Mouse (Mus musculus) limb, embryonic 10.5 days (tissue): ENCODE measurements around the gene Hdhd5. TPM values are rescaled to one million over a fixed set of nuclear protein-coding genes. Genes with fewer than 3 reads are reported as not detected.

ENCODE experiments used
- DNase-seq: peaks from one replicate; pipeline ENCODE4 v3.0.0-alpha.2; 2017; ENCODE audit warnings: low spot score
- H3K27ac ChIP-seq: fragments of 300-500 bp; sonication (generic); 2 replicates; pipeline ENCODE4 v1.5.1; 2016; ENCODE audit warnings: mild to moderate bottlenecking
- H3K27me3 ChIP-seq: fragments of 300-500 bp; sonication (generic); 2 replicates; pipeline ENCODE4 v1.6.1; 2016; ENCODE audit warnings: low read depth, mild to moderate bottlenecking; ENCODE audit not compliant: poor library complexity, severe bottlenecking
- H3K36me3 ChIP-seq: fragments of 300-500 bp; sonication (generic); 2 replicates; pipeline ENCODE4 v1.6.1; 2016; ENCODE audit warnings: mild to moderate bottlenecking, moderate library complexity
- H3K4me1 ChIP-seq: fragments of 300-500 bp; sonication (generic); 2 replicates; pipeline ENCODE4 v1.6.1; 2016
- H3K4me3 ChIP-seq: fragments of 300-500 bp; sonication (generic); 2 replicates; pipeline ENCODE4 v1.5.1; 2016; ENCODE audit warnings: mild to moderate bottlenecking, moderate library complexity
- H3K9me3 ChIP-seq: fragments of 300-500 bp; sonication (generic); replicated peaks from 2 replicates; pipeline ENCODE4 v1.6.1; 2016; ENCODE audit warnings: mild to moderate bottlenecking
- WGBS: fragments of 180-500 bp; shearing (Covaris S2); methylation state at CpG from one replicate; pipeline ENCODE4 v1.1.7; 2016; 5-methylcytosine and 5-hydroxymethylcytosine counted together
- polyA plus RNA-seq: library from polyadenylated mRNA; unstranded; fragments of >200 nt; fragmentation: Nextera tagmentation; extraction: Ambion mirVana; gene quantifications from 2 replicates; pipeline ENCODE4 v1.2.1, GENCODE M21; 2016

The Hdhd5 gene
- polyA plus RNA-seq, 1 experiment from 2014 or later, result 26.3 TPM

DNA sequence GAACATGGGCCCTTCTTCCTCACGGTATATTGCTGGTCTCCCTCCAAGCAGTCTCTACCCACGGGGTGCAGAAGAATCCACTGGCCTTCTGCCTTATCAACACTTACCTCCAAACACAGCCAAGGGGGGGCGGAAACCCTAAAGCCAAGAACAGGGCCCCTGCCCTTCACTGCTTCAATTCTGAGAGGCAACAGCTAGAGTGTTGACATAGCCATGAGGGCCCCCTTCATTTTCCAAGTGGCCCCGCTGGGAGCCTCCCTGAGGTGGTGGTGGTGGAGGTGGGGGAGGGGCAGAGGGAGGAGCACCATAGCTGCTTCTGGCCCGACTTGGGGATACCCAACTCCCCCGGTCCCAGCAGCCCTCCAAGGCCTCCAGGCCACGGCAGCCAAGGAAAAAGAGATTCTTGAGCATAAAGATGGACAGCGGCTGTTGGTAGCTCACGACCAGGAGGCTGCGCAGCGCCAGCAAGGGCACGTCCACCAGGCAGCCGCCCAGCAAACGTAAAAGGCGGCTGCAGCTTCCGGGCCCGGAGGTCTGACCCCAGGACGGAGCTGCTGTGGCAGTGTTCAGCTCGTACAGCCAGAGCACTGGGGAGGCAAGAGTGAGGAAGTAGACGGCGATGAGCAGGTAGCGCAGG, 39.1 kb downstream of the Hdhd5 start:
- no peak for DNase-seq
- WGBS, result 10% methylated on average over 22 of the region's 22 CpGs
- peak overlapping the region; percentile 83 for H3K4me3 ChIP-seq
- no peaks in the 10 kb centered on the region for H3K9me3 ChIP-seq
- no peaks in the 10 kb centered on the region for H3K36me3 ChIP-seq
- H3K27ac ChIP-seq, result 0 out of 2 replicates have a peak overlapping the region, but pooled peaks have one; percentile 8
- H3K4me1 ChIP-seq, result peaks cover 33% of the 10 kb centered on the region
- H3K27me3 ChIP-seq, result peaks cover 61% of the 10 kb centered on the region

GRCm38 (mm10) chr6:120491064-120491463, 40.1 kb downstream of the Hdhd5 start:
- Histone ChIP-seq H3K27me3 (peaks cover 63% of the 10 kb centered on the region), H3K4me3 (no peak overlapping the region), H3K4me1 (peaks cover 30% of the 10 kb centered on the region), H3K27ac (no peak overlapping the region), H3K36me3 (no peaks in the 10 kb centered on the region), H3K9me3 (no peaks in the 10 kb centered on the region)
- no peak for DNase-seq
- 56% methylated on average over 7 of the region's 7 CpGs for WGBS

- Histone ChIP-seq H3K4me3 (no peak overlapping the region), H3K27ac (no peak overlapping the region), H3K36me3 (no peaks in the 10 kb centered on the region), H3K9me3 (no peaks in the 10 kb centered on the region), H3K27me3 (peaks cover 57% of the 10 kb centered on the region), H3K4me1 (peaks cover 27% of the 10 kb centered on the region)
- DNase-seq, result no peak
- WGBS, result 74% methylated on average over 2 of the region's 2 CpGs
Measured at GRCm38 (mm10) chr6:120489461-120489860, 41.7 kb downstream of the Hdhd5 start.

GRCm38 (mm10) chr6:120488647-120489046, 42.5 kb downstream of the Hdhd5 start:
- 70% methylated on average over 3 of the region's 3 CpGs for WGBS
- peaks cover 20% of the 10 kb centered on the region for H3K4me1 ChIP-seq

GRCm38 (mm10) chr6:120486051-120486510, 45.0 kb downstream of the Hdhd5 start:
- Histone ChIP-seq H3K4me3 (no peak overlapping the region), H3K27ac (no peak overlapping the region), H3K4me1 (peaks cover 4% of the 10 kb centered on the region; the same call in 1 of the 2 replicates), H3K27me3 (peaks cover 23% of the 10 kb centered on the region), H3K36me3 (peaks cover 3% of the 10 kb centered on the region), H3K9me3 (no peaks in the 10 kb centered on the region)
- WGBS, result 82% methylated on average over 8 of the region's 8 CpGs
- no peak for DNase-seq

More at GRCm38 (mm10) chr6:120488647-120489046, 42.5 kb downstream of the Hdhd5 start:
- H3K36me3 ChIP-seq, result no peaks in the 10 kb centered on the region
- no peak for DNase-seq
- no peak overlapping the region for H3K27ac ChIP-seq
- H3K27me3 ChIP-seq, result peaks cover 49% of the 10 kb centered on the region
- H3K9me3 ChIP-seq, result no peaks in the 10 kb centered on the region
- H3K4me3 ChIP-seq, result no peak overlapping the region

DNA sequence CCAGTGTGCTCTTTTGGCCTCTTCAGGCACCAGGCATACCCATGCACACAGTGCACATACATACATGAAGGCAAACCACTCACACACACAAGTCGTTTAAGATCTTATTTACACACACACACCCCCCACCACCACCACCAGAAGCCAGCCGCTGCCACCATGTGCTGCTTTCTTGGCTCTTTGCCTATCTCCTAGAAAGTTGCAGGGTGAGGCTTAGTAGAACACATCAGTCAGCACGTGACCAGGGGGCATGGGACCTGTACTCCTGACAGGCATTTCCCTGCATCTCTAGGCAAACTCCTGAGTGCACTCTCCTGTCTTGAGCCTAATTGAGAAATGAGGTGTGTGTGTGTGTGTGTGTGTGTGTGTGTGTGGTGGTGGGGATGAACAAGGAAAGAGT, 46.1 kb downstream of the Hdhd5 start:
- H3K4me3 ChIP-seq, result no peak overlapping the region
- no peak for DNase-seq
- 87% methylated on average over 3 of the region's 3 CpGs for WGBS
- peaks cover 13% of the 10 kb centered on the region; the same call in 1 of the 2 replicates for H3K27me3 ChIP-seq
- H3K9me3 ChIP-seq, result no peaks in the 10 kb centered on the region
- H3K4me1 ChIP-seq, result peaks cover 4% of the 10 kb centered on the region; the same call in 1 of the 2 replicates
- H3K27ac ChIP-seq, result no peak overlapping the region
- H3K36me3 ChIP-seq, result peaks cover 6% of the 10 kb centered on the region

GRCm38 (mm10) chr6:120483211-120483626, 47.9 kb downstream of the Hdhd5 start:
- 36% methylated on average over 8 of the region's 8 CpGs for WGBS
- no peak overlapping the region for H3K27ac ChIP-seq
- no peak for DNase-seq
- H3K36me3 ChIP-seq, result peaks cover 6% of the 10 kb centered on the region
- 0 out of 2 replicates have a peak, but pooled peaks cover 7% of the 10 kb centered on the region for H3K27me3 ChIP-seq
- H3K9me3 ChIP-seq, result no peaks in the 10 kb centered on the region
- no peak overlapping the region for H3K4me3 ChIP-seq
- peaks cover 4% of the 10 kb centered on the region; the same call in 1 of the 2 replicates for H3K4me1 ChIP-seq

DNA sequence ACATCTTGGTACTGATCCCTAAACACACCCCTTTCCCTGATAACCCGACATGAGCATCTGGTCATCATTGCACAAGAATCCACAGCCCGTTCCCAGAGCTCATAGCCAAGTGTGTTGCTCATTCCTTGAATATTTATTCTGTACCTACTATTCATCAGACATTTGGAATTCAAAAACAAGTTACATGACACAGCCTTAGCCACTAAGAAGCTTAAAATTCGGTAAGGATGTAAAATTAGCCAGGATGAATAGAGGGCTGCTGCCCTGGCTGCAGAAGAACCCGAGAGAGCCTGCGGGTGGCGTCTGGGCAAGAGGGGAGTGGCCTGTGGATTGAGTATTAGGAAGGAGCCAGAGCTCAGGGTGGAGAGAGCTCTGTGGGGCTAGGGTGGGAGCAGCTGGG, 48.4 kb downstream of the Hdhd5 start:
- Histone ChIP-seq H3K9me3 (no peaks in the 10 kb centered on the region), H3K27ac (no peak overlapping the region), H3K27me3 (0 out of 2 replicates have a peak, but pooled peaks cover 7% of the 10 kb centered on the region), H3K4me3 (no peak overlapping the region), H3K4me1 (peaks cover 4% of the 10 kb centered on the region; the same call in 1 of the 2 replicates), H3K36me3 (peaks cover 6% of the 10 kb centered on the region)
- 45% methylated on average over 6 of the region's 6 CpGs for WGBS
- DNase-seq, result no peak

DNA sequence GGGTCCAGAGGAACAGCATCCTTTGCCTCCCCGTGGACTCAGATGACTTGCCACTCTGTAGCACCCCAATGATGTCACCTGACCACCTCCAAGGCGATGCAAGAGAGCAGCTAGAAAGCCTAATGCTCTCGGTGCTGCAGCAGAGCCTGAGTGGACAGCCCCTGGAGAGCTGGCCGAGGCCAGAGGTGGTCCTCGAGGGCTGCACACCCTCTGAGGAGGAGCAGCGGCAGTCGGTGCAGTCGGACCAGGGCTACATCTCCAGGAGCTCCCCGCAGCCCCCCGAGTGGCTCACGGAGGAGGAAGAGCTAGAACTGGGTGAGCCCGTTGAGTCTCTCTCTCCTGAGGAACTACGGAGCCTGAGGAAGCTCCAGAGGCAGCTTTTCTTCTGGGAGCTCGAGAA, 49.1 kb downstream of the Hdhd5 start:
- DNase-seq, result no peak
- no peak overlapping the region for H3K4me3 ChIP-seq
- H3K9me3 ChIP-seq, result no peaks in the 10 kb centered on the region
- peaks cover 6% of the 10 kb centered on the region for H3K36me3 ChIP-seq
- no peak overlapping the region for H3K27ac ChIP-seq
- 90% methylated on average over 14 of the region's 14 CpGs for WGBS
- peaks cover 4% of the 10 kb centered on the region; the same call in 1 of the 2 replicates for H3K4me1 ChIP-seq
- 0 out of 2 replicates have a peak, but pooled peaks cover 5% of the 10 kb centered on the region for H3K27me3 ChIP-seq

- H3K4me1 ChIP-seq, result peaks cover 4% of the 10 kb centered on the region; the same call in 1 of the 2 replicates
- H3K27me3 ChIP-seq, result 0 out of 2 replicates have a peak, but pooled peaks cover 3% of the 10 kb centered on the region
- WGBS, result 92% methylated on average over 6 of the region's 6 CpGs
- no peaks in the 10 kb centered on the region for H3K9me3 ChIP-seq
- no peak for DNase-seq
- H3K4me3 ChIP-seq, result no peak overlapping the region
- no peak overlapping the region for H3K27ac ChIP-seq
- H3K36me3 ChIP-seq, result peaks cover 6% of the 10 kb centered on the region
Measured at GRCm38 (mm10) chr6:120481538-120481937, 49.6 kb downstream of the Hdhd5 start.

- H3K4me1 ChIP-seq, result peaks cover 4% of the 10 kb centered on the region; the same call in 1 of the 2 replicates
- H3K27me3 ChIP-seq, result 0 out of 2 replicates have a peak, but pooled peaks cover 3% of the 10 kb centered on the region
- H3K27ac ChIP-seq, result no peak overlapping the region
- no peak for DNase-seq
- H3K36me3 ChIP-seq, result peaks cover 6% of the 10 kb centered on the region
- WGBS, result 91% methylated on average over 5 of the region's 5 CpGs
- no peak overlapping the region for H3K4me3 ChIP-seq
- no peaks in the 10 kb centered on the region for H3K9me3 ChIP-seq
Measured at GRCm38 (mm10) chr6:120480361-120480760, 50.8 kb downstream of the Hdhd5 start.

DNA sequence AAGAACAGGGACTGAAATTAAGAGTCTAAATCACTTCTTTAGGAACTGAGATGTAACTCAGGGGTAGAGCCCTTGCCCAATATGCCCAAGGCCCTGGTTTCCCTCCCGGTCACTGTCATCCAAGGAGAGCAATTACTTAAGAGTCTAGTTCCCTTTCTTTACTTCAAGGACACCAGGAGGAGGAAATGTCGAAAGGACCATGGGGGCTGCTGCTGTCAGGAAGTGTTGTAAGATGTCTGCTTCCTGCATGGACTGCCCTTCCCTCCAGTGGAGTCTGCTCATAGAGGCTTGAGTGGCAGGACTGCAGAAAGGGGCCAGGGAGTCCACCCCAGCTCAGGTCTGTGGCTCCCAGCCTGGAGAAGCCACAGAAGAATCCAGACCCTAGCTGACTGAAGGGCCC, 51.8 kb downstream of the Hdhd5 start:
- 84% methylated on average over 2 of the region's 2 CpGs for WGBS
- DNase-seq, result no peak
- Histone ChIP-seq H3K27me3 (no peaks in the 10 kb centered on the region), H3K27ac (no peak overlapping the region), H3K36me3 (peaks cover 6% of the 10 kb centered on the region), H3K4me1 (peaks cover 4% of the 10 kb centered on the region; the same call in 1 of the 2 replicates), H3K9me3 (no peaks in the 10 kb centered on the region), H3K4me3 (no peak overlapping the region)

GRCm38 (mm10) chr6:120475288-120475687, 55.8 kb downstream of the Hdhd5 start:
- Histone ChIP-seq H3K9me3 (no peaks in the 10 kb centered on the region), H3K36me3 (no peaks in the 10 kb centered on the region), H3K27me3 (no peaks in the 10 kb centered on the region), H3K4me3 (no peak overlapping the region), H3K27ac (no peak overlapping the region), H3K4me1 (peaks cover 25% of the 10 kb centered on the region)
- 90% methylated on average over 8 of the region's 8 CpGs for WGBS
- DNase-seq, result no peak
